Mouse (Mus musculus): ENCODE measurements around the gene Pif1.
A peak's percentile ranks its signal among the peaks of the same experiment; 100 is the strongest.

Gene Pif1

GRCm38 (mm10) chr9:65593596-65593995, 6.6 kb downstream of the Pif1 start:
- no peak for DNase-seq (ENCODE audit: low spot score in 2 of 2)

- DNase-seq (ENCODE audit: low spot score in 2 of 2): peak in 1 of 2 experiments; percentile 45
Measured at GRCm38 (mm10) chr9:65598765-65599249, 11.8 kb downstream of the Pif1 start.

GRCm38 (mm10) chr9:65600951-65601350, 14.0 kb downstream of the Pif1 start:
- no peak for DNase-seq (ENCODE audit: low spot score in 2 of 2)

- DNase-seq (ENCODE audit: low spot score in 2 of 2): no peak
Measured at GRCm38 (mm10) chr9:65603401-65604102, 16.6 kb downstream of the Pif1 start.

- DNase-seq (ENCODE audit: low spot score in 2 of 2): peak; percentile 29 to 62
Measured at GRCm38 (mm10) chr9:65605471-65606136, 18.6 kb downstream of the Pif1 start.

GRCm38 (mm10) chr9:65606321-65607109, 19.6 kb downstream of the Pif1 start:
- no peak for DNase-seq (ENCODE audit: low spot score in 2 of 2)

GRCm38 (mm10) chr9:65607120-65607519, 20.2 kb downstream of the Pif1 start:
- DNase-seq (ENCODE audit: low spot score in 2 of 2): no peak

GRCm38 (mm10) chr9:65611969-65612486, 25.1 kb downstream of the Pif1 start:
- no peak for DNase-seq (ENCODE audit: low spot score in 2 of 2)

- no peak for DNase-seq (ENCODE audit: low spot score in 2 of 2)
Measured at GRCm38 (mm10) chr9:65613098-65613497, 26.1 kb downstream of the Pif1 start.

- DNase-seq (ENCODE audit: low spot score in 2 of 2): no peak
Measured at GRCm38 (mm10) chr9:65619311-65619710, 32.4 kb downstream of the Pif1 start.

GRCm38 (mm10) chr9:65621196-65621595, 34.2 kb downstream of the Pif1 start:
- DNase-seq (ENCODE audit: low spot score in 2 of 2): peak; percentile 15 to 25

GRCm38 (mm10) chr9:65621666-65622065, 34.7 kb downstream of the Pif1 start:
- peak in 1 of 2 experiments; percentile 5 for DNase-seq (ENCODE audit: low spot score in 2 of 2)

- no peak for DNase-seq (ENCODE audit: low spot score in 2 of 2)
Measured at GRCm38 (mm10) chr9:65622826-65623225, 35.9 kb downstream of the Pif1 start.

- no peak for DNase-seq (ENCODE audit: low spot score in 2 of 2)
Measured at GRCm38 (mm10) chr9:65624266-65624665, 37.3 kb downstream of the Pif1 start.

- peak; percentile 11 to 18 for DNase-seq (ENCODE audit: low spot score in 2 of 2)
Measured at GRCm38 (mm10) chr9:65629025-65629766, 42.2 kb downstream of the Pif1 start, which contains the start of gene Rbpms2. Rbpms2 (plus strand) TSS chr9:65629648.

- DNase-seq (ENCODE audit: low spot score in 2 of 2): peak; percentile 23 to 44
Measured at GRCm38 (mm10) chr9:65629767-65630630, 43.0 kb downstream of the Pif1 start.

- DNase-seq (ENCODE audit: low spot score in 2 of 2): peak; percentile 15 to 30
Measured at GRCm38 (mm10) chr9:65630631-65631353, 43.8 kb downstream of the Pif1 start.

GRCm38 (mm10) chr9:65631354-65632021, 44.5 kb downstream of the Pif1 start:
- no peak for DNase-seq (ENCODE audit: low spot score in 2 of 2)

GRCm38 (mm10) chr9:65635766-65636165, 48.8 kb downstream of the Pif1 start:
- no peak for DNase-seq (ENCODE audit: low spot score in 2 of 2)
